Mouse (Mus musculus) ovary, postnatal 14 days (tissue): ENCODE results near the gene Nek6.

Experiments used
- DNase-seq: peaks from one replicate; pipeline ENCODE4 v3.0.0; 2022; ENCODE audit warnings: low spot score

The Nek6 gene

DNA sequence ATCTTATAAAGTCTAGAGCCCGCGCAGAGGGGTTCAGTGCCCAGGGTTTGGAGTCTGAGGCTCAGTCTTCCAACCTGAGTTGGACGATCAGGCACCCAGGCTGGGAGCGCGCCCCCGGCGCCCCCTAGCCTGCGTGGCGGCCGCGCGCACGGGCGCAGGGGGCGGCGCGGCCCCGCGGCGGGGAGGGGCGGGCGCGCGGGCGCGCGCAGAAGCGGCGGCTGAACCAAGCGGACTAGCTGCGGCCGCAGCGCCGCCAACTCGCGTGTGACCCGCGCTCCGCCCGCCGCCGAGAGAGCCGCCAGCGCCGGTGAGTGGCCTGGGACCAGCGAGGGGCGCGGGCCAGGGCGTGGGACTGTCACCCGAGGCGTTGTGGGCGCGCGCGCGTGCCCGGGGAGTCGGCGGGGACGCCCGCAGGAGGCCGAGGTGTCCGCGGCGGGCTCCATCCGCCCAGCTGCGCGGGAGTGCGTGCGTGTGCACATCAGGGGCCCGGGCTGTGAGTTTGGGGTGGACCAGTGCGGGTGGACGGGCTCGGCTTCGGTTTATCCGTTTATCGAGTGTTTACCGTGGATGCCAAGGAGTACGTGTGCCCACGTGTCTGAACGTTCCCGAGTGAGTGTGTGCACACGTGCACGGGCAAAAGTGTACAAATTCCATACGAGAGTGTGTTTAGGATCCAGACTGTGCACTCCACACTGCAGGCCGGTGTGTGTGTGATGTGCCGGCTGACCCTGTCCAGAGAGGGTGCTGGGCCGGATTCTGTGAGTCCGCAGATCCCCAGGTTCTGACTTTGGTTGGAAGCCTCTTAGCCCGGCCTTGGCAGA, at the start of gene Nek6:
Gene Nek6, plus strand, starts transcription at position 157 of the 821 bp plus-strand sequence.
- peak; percentile 37 for DNase-seq

DNA sequence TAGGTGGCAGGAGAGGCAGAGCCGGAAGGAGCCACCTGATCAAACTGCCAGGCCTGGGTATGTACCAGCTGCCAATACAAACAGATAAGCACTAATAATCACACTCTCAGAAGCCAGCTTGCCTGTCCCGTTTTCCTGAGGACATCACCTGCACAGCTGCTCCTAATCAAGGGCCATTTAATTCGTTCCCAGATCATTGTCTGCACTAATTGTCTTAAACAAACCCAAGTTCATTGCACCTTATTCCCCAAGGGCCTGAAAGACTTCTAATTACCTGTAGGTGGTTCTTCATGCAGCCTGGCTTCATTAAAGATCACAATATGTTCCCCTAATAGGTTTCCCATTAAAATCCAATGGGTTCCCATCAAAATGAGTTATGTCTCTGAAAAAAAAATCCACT, 49.1 kb upstream of the Nek6 start:
- DNase-seq = no peak

GRCm38 (mm10) chr2:38468845-38469244, 42.6 kb upstream of the Nek6 start:
- no peak for DNase-seq

GRCm38 (mm10) chr2:38471745-38472144, 39.7 kb upstream of the Nek6 start:
- DNase-seq = no peak

GRCm38 (mm10) chr2:38472829-38473228, 38.6 kb upstream of the Nek6 start:
- no peak for DNase-seq

GRCm38 (mm10) chr2:38476871-38477496, 34.5 kb upstream of the Nek6 start:
- DNase-seq = no peak

GRCm38 (mm10) chr2:38477497-38477873, 34.0 kb upstream of the Nek6 start:
- no peak for DNase-seq

GRCm38 (mm10) chr2:38478683-38479082, 32.8 kb upstream of the Nek6 start:
- DNase-seq = no peak

GRCm38 (mm10) chr2:38479541-38479940, 31.9 kb upstream of the Nek6 start:
- no peak for DNase-seq

DNA sequence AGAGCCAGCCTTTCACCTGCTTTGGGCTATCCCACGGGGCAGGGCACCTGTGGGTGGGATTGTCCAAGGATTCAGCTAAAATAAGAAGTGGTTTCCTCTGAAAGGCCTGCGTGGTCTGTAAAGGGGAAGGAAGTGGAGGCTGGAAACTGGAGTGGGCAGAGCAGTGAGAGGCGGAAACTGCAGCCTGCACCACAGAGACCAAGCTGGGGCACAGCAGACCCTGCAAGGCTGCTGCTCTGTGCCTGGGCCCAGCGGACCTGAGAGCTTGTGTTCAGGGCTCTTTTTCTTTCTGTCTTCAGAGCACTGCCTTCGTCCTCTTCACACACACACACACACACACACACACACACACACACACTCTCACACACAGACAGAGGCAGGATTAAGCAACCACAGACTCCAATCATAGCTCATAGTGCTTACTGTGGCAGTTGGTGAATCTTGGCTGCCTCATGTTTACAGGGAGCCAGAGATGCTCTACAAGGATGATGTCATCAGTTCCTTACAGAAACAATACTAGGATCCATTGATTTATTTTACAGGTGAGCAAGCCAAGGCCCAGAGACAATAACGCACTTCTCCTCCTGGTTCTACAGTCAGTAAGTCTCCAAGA, 30.2 kb upstream of the Nek6 start:
- DNase-seq = no peak

- DNase-seq = no peak
Observed at GRCm38 (mm10) chr2:38482122-38482521, 29.3 kb upstream of the Nek6 start.

GRCm38 (mm10) chr2:38483058-38483704, 28.3 kb upstream of the Nek6 start:
- no peak for DNase-seq

- no peak for DNase-seq
Observed at GRCm38 (mm10) chr2:38484556-38484955, 26.9 kb upstream of the Nek6 start.

- no peak for DNase-seq
Observed at GRCm38 (mm10) chr2:38485409-38485808, 26.0 kb upstream of the Nek6 start.

DNA sequence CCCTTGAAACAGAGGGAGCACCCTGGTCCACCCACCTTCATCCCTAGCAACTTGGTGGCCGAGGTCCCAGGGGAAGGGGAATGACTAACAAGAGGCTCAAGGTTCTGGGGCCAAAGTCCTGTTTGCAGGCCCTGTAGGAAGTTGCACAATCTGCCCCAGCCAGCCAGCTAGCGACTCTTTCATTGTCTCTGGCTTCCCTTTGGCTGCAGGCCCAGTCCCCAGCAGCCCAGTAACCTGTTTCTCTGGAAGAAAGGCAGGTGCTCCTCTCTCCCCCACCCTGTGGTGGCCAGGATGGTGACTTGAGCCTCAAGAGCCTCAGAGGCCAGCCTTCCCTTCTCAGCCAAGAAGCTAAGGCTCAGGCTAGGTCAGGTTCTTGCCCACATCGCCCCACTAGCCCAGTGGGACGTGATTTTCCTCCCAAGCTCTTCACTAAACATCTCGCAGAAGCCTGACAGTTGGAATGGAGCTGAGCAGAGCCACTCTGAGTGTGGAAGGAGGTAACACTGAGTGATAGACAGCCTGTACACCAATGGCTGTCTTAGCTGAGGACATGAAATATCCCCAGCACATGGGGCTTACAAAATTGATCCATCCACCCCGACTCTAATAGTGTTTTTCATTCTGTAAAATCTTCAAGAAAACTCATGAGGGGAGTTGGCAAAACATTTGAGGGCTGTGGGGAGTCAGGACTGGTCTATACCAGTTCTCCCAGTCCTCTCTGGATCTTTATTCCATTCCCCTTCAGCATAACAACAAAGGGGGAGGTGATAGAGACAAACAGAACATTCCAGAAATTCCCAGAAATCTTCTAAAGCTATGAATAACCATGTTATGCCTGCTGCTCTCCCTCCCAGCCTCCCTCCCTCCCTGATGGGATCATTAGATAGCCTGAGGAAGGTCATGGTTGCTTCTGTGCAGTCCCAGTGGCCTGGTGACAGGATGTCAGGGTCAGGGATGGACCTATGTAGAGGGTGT, 25.2 kb upstream of the Nek6 start:
- peak; percentile 47 for DNase-seq

GRCm38 (mm10) chr2:38497594-38497993, 13.8 kb upstream of the Nek6 start:
- DNase-seq = no peak

GRCm38 (mm10) chr2:38501606-38502005, 9.8 kb upstream of the Nek6 start:
- no peak for DNase-seq

GRCm38 (mm10) chr2:38502123-38502522, 9.3 kb upstream of the Nek6 start:
- DNase-seq = no peak

GRCm38 (mm10) chr2:38502747-38503146, 8.7 kb upstream of the Nek6 start:
- no peak for DNase-seq

- no peak for DNase-seq
Observed at GRCm38 (mm10) chr2:38504311-38504710, 7.1 kb upstream of the Nek6 start.

GRCm38 (mm10) chr2:38507181-38507580, 4.3 kb upstream of the Nek6 start:
- DNase-seq = no peak
